Mouse (Mus musculus): ENCODE data around the gene Mrps24. TPM values are rescaled to one million over a fixed set of nuclear protein-coding genes. Genes with fewer than 3 reads are reported as not detected.

Gene Mrps24
- total RNA-seq, 2 experiments from 2014 or later = 89.1 to 96.9 TPM

GRCm38 (mm10) chr11:5706874-5707529 lies 8.5 kb downstream of the Mrps24 start:
- no peak for DNase-seq

- DNase-seq = no peak
Observed at GRCm38 (mm10) chr11:5705972-5706371, 9.5 kb downstream of the Mrps24 start.

GRCm38 (mm10) chr11:5703341-5703740 lies 12.1 kb downstream of the Mrps24 start:
- DNase-seq = no peak

- no peak for DNase-seq
Observed at GRCm38 (mm10) chr11:5702957-5703332, 12.5 kb downstream of the Mrps24 start.

- DNase-seq = no peak
Observed at GRCm38 (mm10) chr11:5702271-5702956, 13.1 kb downstream of the Mrps24 start.

GRCm38 (mm10) chr11:5701821-5702220 lies 13.7 kb downstream of the Mrps24 start:
- no peak for DNase-seq

GRCm38 (mm10) chr11:5701300-5701699 lies 14.2 kb downstream of the Mrps24 start:
- no peak for DNase-seq

- DNase-seq = no peak
Observed at GRCm38 (mm10) chr11:5700808-5701207, 14.7 kb downstream of the Mrps24 start.

GRCm38 (mm10) chr11:5691775-5692174 lies 23.7 kb downstream of the Mrps24 start:
- DNase-seq = no peak

GRCm38 (mm10) chr11:5684283-5684682 lies 31.2 kb downstream of the Mrps24 start:
- DNase-seq = no peak

GRCm38 (mm10) chr11:5682541-5682940 lies 32.9 kb downstream of the Mrps24 start:
- no peak for DNase-seq

Other genes starting within 250 kb of the Mrps24 start
- gene Xbp1, start 195.0 kb downstream of the Mrps24 start, total RNA-seq (2021) = 10 to 100 TPM; 53.0 to 60.9 TPM
- gene Ccdc117, start 173.5 kb downstream of the Mrps24 start, total RNA-seq (2021) = 10 to 100 TPM; 14.9 to 15.6 TPM
- not detected for gene Ankrd36, start 146.0 kb downstream of the Mrps24 start, total RNA-seq (2021)
- gene Urgcp, start 46.7 kb upstream of the Mrps24 start, total RNA-seq (2021) = 10 to 100 TPM; 39.0 to 41.3 TPM
- 10 to 100 TPM; 11.7 to 14.8 TPM for gene Dbnl, start 72.8 kb upstream of the Mrps24 start, total RNA-seq (2021)
- gene Pgam2, start 88.1 kb upstream of the Mrps24 start, total RNA-seq (2021) = 1,000 to 10,000 TPM; 3,395 to 3,606 TPM
- gene Polm, start 122.3 kb upstream of the Mrps24 start, total RNA-seq (2021) = 1 to 10 TPM; 1.8 to 2.8 TPM
- gene Aebp1, start 146.3 kb upstream of the Mrps24 start, total RNA-seq (2021) = 10 to 100 TPM; 23.9 to 31.3 TPM
- gene Pold2, start 162.6 kb upstream of the Mrps24 start, total RNA-seq (2021) = 10 to 100 TPM; 34.8 to 37.6 TPM
- gene Myl7, start 183.1 kb upstream of the Mrps24 start, total RNA-seq (2021) = not detected
- gene Gck, start 234.4 kb upstream of the Mrps24 start, total RNA-seq (2021) = 1 to 10 TPM; 2.0 to 5.2 TPM
- gene Ykt6, start 240.0 kb upstream of the Mrps24 start, total RNA-seq (2021) = 10 to 100 TPM; 38.1 to 38.9 TPM

Measured in gastrocnemius, postnatal 25 days (tissue).